Mouse (Mus musculus) granulocyte monocyte progenitor cell, adult 5-6 weeks (primary cell): ENCODE data around the gene Frzb. TPM values are rescaled to one million over a fixed set of nuclear protein-coding genes. Genes with fewer than 3 reads are reported as not detected.
A peak's percentile ranks its signal among the peaks of the same experiment; 100 is the strongest.
"Not testable (repeated sequence)": the region's sequence is repeated elsewhere in the genome, so short reads cannot be mapped to it uniquely, and the experiment has no call there.

Source experiments
- ATAC-seq: replicated peaks from 2 replicates; pipeline ENCODE4 v1.8.0; 2016; ENCODE audit warnings: mild to moderate bottlenecking, moderate TSS enrichment, inconsistent platforms; ENCODE audit not compliant: poor library complexity, severe bottlenecking
- total RNA-seq, 2 experiments: library from RNA; stranded (forward) in 1 of 2; stranded (reverse) in 1 of 2; fragments of 200-712, 200-1000 nt in 1 of 2; fragments of >200 nt in 1 of 2; fragmentation: Nextera tagmentation in 1 of 2; gene quantifications; 2 replicates each; pipeline ENCODE4 v1.2.3; 2014 to 2017

Gene Frzb
- not detected in 2 replicates for total RNA-seq (2014; fragmentation: Nextera tagmentation)
- not detected in 2 replicates for total RNA-seq (2017)

DNA sequence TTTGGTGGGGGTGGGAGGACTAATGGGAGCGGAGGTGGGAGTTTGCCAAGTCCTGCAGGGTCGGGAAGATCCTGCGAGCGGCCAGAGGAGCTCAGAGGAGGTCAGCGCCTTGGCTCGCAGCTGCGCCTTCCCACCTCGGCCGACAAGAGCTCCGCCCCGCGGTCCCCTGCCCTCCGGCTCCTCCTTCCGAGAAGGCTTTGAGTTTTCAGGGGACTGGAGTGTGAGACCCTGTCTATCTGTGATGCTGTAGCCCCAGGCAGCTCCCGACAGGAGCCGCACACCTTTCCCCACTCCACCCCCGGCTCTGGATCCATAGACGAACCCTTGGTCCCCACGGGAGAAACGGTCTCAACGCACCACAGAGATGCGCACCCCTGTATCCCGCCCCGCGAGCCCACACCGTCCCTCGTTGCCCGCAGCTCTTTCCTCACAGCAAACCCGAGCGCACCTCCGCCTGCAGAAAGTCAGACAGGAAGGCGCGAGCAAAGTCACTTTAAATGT lies at the start of gene Frzb:
Gene Frzb, minus strand, starts transcription at position 335 of the 501 bp plus-strand sequence.
- peak; percentile 42 for ATAC-seq

DNA sequence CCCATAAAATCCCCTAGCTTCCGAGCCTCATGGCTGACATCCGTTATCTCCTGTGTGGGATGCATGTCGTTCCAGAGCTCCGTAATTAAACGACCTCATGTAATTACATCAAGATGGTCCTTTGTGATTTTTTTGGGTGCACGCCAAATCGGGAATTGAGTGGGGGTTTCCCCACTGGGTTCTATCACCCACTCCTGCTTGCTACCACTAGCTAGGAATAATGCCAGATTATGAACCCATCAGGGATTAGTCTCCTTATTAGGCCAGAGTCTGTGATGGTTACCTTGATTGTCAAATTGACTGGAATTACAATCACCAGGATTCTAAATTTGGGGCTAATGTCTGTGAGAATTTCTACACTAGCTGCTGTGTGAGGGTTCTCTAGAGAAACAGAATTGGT lies 47.9 kb upstream of the Frzb start:
- not testable (repeated sequence) for ATAC-seq

DNA sequence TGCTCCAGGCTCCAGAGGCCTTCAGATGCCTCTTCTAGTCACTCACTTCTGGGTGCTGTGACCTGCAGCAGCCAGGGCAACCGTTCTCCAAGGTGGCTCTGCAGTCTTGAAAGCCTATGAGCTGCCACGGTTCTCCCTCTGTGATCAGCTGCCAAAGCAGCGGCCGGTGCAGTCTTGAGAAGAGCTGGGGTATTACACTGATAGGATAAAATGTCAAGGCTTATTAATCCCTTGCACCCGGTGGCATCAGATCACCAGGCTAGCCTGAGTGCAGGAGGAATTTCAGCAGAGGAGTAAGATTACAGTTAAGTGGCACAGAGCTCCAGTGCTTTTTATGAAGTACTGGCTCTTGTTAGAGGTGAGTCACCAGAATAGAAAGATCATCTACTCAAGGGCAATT lies 39.4 kb upstream of the Frzb start:
- no peak for ATAC-seq

DNA sequence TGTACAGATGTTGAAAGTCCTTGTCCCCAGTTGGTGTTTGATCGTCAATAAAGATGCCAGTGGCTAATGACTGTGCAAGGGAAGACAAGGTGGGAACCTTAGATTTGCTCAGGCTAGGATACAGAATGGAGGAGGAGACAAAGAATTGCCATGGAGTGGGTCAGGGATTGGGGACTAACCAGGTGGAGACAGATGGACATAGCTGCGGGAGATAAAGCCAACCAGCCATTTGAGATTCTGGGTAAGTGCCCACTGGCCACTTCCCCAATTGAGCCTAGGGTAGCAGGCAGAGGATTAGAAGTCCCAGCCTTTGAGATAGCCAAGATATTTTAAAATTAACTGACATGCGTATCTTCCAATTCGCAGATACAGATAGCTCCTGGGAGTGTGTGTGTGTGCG lies 37.5 kb upstream of the Frzb start:
- no peak for ATAC-seq

DNA sequence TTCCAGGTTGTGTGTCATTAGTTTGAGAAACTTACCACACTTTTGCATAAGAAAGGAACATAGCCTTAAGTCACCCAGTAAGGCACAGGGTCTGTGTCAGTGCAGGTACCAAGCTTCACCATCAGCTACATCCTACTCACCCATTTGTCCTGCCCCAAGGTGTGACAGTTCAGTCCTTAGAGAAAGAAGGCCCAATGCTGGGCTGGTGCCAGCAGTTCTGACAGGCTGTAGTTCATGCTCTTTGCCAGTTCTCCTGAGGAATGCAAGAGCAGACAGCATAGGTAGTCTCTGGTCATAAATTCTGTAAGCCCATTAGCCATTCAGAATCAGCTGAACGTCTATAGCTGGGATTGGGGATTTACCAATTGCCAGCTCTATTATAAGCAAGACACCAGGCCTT lies 28.4 kb upstream of the Frzb start:
- no peak for ATAC-seq

DNA sequence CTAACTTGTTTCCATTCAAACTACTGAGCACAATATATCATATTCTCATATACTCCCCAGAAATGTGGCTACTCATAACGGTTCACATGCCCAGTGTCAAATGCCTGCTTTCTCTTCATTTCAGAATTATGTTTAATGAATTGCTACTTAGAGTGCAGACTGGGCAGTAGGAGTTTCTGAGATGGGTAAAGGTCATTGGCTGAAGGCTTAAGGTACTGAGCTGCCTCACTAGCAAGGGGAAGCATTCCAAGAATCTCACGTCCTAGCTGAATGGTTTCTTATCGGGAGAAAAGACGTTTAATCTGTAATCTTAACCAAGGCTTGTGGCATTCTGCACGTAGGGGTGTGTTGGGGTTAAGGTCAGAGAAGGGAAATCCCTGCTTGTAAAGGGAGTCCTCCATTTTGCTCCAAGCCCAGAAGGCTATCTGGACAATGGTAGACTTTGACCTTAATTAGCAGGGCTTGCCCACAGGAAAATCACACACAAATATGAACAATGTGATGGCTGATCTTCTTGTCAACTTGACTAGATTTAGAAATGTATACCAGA lies 26.9 kb upstream of the Frzb start:
- ATAC-seq: no peak

DNA sequence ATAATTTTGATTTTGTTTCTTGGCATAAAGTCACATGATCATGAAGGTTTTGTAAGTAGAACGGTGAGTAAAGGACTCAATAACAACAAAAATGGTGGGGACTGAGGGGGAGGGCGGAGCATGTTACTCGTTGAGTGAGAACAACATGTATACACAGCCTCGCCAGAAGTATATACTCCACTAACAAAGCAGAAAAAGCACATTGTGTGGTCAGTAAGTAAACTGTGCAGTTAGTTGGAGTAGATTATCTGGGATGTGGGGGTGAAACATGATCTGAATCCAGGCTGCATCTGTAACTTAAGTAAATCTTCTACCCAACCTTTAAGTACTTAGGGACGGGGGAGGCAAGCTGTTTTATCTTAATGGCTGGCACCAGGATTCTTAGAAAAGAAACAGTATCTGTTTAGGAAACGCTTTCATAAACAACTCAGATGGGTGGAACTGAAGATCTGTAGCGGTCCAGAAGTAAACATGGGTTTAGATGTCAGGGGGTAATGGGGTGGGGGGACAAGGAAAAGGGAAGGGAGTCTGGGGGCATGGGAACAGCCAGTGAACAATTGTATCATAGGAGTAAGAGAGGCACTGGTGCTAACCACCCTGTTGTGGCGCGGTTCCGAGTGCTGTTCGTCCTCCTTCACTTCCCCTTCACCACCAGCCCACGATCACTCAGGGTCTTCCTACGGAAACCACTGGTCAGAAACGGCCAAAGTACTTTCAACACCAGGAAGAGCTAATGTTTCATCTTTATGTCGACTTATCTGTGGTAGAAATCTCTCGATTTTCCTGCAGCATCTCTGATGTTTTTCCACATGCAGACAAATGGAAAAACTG lies 18.8 kb upstream of the Frzb start:
- ATAC-seq: peak; percentile 90

DNA sequence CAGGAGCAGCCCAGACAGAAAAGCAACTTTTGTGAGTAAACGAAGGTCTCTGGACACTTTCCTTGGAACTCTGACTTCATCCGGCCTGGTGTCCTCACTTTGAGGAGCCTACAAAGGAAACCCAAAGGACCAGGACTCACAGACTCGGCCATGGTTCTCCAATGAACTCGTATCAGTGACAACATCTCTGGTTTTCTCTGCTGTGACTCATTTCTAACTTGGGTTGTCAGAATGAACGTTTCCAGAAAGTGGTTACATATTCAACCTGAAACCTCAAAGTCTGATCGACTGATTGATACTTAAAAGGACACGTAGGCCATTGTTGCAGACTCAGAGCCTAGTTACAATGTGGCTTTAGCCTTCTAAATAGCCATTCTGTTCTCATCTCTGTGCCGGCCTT lies 14.4 kb upstream of the Frzb start:
- ATAC-seq: no peak

DNA sequence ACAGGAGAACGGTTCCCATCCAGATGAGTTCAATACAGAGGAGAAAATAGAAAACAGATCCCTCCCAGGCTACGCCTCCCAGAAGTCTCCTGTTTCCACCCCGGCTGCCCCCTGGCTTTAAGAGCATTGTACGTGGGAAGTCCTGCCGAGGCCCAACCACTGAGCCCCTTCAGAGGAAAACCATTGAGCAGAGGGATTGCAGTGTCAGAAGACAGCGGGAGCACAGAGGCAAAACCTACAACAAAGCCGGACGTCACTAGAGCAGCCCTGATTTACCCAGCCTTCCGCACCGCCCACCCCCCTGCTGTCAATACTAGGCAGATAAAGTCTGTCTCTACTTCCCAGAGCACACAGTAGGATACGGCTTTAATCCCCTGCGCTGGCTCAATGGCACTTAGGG lies 806 bp upstream of the Frzb start:
- ATAC-seq: peak; percentile 28; the same call in 1 of the 2 replicates

DNA sequence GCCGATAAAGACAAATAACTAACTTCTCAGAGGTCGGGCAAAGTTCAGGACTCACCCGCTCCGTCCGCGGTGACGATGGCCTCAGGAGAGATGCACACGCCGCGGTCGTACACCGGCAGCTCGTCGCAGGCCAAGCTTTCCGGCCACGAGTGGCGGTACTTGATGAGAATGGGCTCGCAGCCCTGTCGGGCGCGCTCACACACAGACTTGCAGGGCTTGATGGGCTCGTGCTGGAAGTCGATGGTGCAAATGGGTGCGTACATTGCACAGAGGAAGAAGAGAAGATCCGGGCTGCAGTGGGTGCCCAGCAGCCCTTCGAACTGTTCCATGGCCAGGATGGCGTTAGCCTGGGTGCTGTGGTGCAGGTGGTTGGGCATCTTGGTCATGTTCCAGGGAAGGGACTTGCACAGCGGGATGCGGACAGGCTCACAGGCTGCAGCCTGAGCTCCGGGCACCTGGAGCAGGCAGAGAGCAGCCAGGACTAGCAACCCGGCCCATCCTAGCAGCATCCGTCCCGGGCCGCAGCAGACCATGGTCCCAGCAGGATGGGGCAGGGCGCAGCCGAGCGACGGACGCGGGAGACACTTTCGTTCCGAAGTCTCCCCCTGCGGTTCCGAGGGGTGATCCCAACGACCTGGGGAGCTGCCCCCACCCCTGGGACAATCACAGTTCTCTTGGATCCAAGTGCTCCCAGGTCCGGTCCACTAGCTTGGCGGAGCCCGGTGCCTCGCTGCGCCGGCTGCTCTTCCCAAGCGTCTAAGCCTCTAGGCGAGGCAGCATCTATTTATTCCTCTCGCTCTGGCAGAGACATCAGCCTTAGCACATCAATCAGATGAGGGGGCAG lies 895 bp downstream of the Frzb start:
- ATAC-seq: peak; percentile 52

DNA sequence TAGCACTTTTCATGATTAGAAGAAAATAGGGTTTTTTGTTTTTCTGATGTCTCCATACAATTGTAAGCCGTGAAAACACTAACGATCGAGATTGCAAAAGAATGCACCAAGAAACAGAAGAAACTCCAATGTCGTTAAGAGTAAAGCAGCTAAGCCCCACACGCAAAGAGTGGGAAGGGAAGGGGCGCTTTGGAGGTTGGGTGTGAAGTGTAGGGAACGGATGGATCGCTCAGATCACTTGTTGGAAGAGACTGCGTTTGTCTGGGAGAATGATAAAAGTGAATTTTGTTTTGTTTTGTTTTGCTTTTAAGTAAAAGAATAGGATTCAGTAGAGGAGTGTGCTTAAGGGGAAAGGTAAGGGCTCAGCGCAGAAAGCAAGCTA lies 1.5 kb downstream of the Frzb start:
- no peak for ATAC-seq

DNA sequence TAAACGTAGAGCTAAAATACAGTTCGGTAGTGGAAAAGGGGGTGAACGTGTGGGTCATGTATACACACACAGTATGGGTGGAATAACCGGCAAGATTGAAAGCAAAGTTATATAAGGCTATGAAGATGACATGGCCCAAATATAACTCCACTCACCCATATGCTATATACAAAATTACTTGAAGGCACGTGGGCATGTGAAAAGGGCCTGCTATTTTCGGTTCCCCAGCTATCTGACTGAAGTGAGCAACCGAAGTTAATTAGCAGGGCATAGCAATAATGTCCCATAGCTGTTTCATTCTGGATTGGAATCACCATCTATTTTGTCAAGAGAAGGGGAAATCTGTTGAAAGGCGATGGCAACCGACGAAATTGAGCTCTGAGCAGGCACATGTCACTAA lies 1.9 kb downstream of the Frzb start:
- no peak for ATAC-seq

DNA sequence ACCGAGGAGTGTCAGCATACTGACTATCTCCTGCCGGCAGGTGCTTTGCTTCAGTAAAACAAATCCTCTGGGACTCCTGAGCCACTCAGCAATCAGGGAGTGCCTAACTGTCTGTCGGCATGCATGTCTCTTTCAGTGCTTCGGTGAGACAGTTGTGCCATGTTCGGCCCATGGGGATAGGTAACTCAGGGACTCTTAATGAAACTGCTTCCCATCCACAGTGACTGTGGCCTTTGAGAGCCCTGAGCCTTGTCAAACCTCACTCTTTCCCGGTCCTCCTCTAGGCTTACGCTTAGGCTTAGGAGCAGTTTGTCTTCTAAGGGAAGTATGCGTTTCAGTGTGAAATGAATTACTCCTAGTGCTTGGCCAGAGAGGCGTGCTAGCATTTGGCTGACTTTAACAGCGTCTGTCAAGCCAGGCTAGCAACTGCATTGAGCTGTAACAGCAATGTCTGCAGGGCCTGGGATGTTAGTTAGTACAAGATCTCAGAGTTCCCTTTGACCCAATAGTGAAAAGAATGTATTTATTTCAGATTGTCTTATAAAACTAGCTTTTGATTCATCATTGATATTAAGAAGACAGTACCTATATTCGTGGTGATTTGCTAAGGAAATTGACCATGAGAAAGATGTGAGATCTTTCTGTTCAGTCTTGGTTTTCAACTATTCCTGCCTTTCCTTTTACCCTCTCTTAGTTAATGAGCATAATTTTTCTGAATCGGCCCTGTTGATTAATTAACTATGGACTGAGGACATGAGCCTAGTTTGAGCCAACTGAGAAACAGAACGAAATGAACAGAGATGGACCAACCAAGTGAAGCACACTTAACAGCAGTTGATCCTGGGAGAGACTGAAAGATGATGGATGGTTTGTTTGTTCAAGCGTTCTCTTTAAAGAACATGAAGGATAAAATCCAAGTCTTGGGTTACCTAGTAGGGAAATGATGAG lies 2.7 kb downstream of the Frzb start:
- no peak for ATAC-seq

DNA sequence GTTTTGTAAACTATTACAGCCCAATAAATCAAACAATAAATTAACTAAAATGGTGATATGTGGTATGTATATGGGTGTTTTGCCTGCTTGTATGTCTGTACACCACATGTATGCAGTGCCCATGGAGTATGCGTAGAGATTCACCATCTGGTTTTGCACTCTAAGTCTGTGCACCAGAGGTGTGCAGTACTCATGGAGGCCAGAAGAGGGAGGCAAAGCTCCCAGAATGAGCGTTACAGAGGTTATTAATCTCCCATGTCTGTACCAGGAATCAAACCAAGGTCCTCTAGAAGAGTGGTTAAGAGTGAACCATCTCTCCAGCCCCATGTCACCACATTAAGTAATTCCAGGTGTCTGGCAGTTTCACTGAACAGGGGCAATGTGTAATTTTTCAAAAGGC lies 3.5 kb downstream of the Frzb start:
- ATAC-seq: peak; percentile 30; the same call in 1 of the 2 replicates

DNA sequence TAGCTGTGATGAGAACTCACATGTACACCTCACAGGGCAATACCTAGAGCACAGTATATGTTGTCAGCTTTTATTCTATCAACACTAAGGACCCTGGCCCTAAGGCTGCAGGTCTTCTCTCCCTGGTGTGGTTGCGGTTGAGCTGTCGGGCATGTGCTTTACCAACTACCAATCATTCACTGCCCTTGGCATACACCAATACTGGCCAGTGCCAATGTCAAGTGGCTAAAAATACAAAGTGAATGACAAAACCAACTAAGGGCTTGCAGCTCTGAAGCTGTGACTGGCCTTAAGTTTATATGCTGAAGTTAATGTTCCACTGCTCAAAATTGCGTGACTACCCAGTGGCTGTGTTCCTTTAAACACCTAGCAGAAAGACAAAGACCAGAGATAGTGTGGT lies 6.0 kb downstream of the Frzb start:
- no peak for ATAC-seq

DNA sequence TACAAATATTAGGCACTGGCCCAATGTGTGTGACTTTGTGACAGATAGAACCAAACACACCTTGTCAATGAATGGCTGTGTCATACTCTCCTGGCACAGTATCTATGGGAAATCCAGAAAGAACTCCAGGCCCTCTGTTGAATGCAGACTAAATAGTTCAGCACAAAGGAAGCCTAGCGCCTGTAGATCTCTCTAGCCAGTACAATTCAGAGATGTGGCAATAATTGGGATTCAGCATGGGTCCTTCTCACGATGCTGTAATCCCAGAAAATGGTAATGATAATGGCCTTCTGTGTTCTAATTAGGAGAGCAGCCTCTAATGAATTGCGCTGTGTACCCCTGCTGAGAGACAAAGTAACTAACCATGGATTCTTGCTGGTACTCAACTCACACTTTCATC lies 8.6 kb downstream of the Frzb start:
- no peak for ATAC-seq

DNA sequence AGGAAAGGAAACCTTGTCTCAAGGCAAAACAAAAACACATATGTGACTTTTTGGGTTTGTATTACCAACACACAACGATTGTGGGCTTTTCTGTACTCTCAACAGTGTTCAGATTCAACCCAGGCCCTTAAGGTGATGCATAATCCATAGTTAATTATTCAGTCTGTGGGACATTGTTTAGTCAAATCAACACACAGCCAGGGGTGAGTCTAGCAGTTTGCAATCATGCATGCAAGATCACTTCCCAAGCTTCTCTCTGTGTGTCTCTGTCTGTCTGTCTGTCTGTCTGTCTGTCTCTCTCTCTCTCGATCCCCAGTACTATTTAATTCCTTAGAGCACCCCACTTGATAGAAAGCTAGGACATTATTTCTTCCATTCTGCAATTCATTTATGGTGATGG lies 10.0 kb downstream of the Frzb start:
- no peak for ATAC-seq

DNA sequence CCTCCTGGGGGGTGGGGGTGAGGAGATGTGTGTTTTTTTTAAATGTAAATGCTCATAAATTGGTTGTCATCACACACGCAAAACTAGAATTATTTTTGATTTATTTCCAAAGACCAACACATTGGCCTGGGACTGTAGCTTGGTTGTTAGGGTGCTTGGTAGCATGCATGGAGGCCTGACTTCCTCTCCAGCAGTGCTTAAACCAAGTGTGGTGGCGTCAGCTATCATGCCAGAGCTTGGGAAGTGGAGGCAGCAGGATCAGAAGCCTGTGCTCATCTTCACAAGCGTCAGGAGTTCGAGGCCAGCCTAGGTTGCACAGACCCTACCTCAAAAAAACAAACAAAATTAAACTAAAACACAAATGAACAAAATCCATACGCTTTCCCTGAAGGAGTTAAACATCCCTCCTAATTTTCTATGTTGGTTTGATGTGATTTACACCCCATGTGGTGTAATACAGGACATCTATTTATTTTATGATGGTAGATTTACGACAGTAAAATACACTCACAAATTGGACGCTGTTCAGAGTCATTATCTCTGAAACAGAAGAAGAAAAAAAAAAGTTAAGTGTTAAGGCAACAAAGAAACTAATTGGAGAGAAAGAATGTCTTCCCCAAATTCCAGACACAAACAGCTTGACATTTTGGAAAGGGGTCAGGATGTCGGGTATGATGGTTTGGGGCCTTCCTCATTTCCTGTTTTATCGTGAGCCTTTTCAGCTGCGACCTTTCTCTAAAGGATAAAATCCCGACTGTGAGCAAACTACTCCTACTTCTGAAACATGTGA lies 12.4 kb downstream of the Frzb start:
- no peak for ATAC-seq

DNA sequence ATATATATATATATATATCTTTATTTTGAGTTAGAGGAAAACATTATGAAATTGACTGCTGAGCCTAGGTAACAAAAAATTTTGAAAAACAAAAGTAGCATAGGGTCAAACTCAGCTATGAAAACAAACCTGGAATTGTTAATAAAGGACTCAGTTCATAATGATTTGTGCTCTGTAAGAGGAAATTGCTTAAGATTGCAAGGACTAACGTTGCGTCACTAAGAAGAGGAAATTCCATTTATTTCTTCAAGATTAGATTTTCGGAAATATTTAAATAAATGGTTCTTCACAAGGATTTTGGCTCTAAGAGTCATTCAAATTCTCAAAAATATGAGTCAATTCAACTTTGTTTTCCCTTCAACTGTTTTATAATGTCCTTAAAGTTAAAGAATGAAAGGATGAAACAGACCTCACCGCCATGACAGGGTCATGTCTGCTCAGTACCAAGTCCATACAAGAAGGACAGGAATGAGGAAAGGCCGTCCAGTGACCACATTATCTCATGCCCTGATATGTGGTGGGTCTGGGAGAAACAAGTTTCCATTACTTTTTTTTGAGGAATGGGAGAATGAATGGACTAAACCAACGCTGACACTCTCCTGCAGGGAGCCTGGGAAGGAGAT lies 14.1 kb downstream of the Frzb start:
- ATAC-seq: peak; percentile 59
